Mouse (Mus musculus) lung, adult 2 months (tissue): ENCODE measurements around the gene Add1.

Experiments used
- CTCF ChIP-seq: fragments of 200-500 bp; IDR thresholded peaks from 2 replicates; pipeline ENCODE4 v1.5.1; 2011; ENCODE audit warnings: mild to moderate bottlenecking, low read length, control low read depth; ENCODE audit not compliant: insufficient read depth
- POLR2A ChIP-seq: fragments of 200-500 bp; IDR thresholded peaks from 2 replicates; pipeline ENCODE4 v1.6.1; 2011; ENCODE audit warnings: low read depth, mild to moderate bottlenecking, control low read depth, low read length, borderline replicate concordance; ENCODE audit errors: extremely low read depth

DNA sequence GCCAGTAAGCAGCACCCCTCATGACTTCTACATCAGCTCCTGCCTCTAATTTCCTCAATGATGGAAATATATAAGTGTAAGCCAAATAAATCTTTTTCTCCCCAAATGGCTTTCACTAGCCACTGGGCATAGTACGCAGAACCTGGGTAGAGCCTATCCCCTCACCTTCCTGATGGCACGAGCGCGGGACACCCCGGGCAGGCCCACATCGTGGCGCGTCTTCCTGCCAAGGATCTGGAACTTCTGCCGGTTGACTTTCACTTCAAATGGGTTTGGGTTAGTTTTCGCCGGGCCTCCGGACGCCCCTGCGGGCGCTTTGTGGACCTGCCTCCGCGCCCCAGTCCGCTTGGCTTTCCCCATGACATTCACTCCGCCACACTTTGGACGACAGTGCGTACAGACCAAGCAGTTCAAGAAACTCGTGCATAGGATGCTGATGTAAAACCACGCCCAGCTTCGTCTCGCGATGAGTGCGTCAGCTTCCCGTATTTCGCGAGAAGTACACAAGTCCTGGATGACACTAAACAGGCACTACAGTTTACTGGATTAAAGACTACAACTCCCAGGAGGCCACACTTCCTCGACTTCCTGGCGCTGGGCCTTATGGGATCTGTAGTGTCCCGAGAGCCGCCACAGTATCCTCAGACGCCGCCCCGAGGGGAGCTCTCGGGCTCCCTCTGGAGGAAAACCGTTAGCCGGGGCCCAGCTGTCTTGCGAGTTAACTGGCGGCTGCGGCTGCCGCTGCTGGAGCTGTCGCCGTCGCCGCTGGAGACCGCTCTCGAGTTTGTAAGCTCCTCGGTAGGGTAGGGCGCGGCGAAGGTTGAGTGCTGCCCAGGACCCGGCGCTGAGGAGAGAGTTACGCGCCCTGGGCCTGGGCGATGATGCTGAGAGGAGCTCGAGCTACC lies 86.5 kb downstream of the Add1 start, which contains the start of the genes Nop14 and Grk4:
- peak; percentile 91; the same call in 1 of the 2 replicates for TF ChIP-seq POLR2A
- peak; percentile 51; the same call in 1 of the 2 replicates for TF ChIP-seq CTCF
